Mouse (Mus musculus): ENCODE data around the gene Dgke. TPM values are rescaled to one million over a fixed set of nuclear protein-coding genes. Genes with fewer than 3 reads are reported as not detected.

Gene Dgke
- total and polyA plus RNA-seq, 3 experiments: 4.8 to 17.0 (median 13.4) TPM

DNA sequence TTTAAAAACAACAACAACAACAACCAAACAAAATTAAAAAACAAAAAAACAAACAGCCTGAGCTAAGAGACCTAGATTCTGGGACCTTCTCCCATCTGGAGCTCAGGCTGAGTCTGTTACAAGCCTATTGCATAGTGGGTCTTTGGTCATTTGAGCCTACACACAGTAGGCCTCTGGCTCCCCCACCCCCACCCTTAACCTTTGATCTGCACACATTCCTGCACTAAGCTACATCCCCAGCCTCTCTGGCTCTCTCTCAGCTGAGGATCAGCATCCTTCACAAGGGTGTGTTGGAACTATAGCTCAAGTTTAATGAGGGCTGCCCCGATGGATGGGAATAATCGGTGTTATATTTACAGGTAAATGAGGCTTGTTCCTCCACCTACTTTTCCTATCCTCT lies 71.0 kb downstream of the Dgke start:
- no peak overlapping the region for H3K9ac ChIP-seq (ENCODE audit: insufficient read depth, low read depth)
- H3K4me3 ChIP-seq (replicated peaks in 1 of 3; ENCODE audit: low read depth in 2 of 3, low read length in 2 of 3, poor library complexity in 1 of 3): no peak overlapping the region
- in situ Hi-C loops (cut with MboI; ENCODE audit: low pct_ligation_motif_present, low pct_unique_long_range_greater_than_20kb, low sequenced_read_pairs): loop anchor here (10.0 kb wide), 1 partner anchor 309 kb away; the partner anchor contains the start of gene Nog

DNA sequence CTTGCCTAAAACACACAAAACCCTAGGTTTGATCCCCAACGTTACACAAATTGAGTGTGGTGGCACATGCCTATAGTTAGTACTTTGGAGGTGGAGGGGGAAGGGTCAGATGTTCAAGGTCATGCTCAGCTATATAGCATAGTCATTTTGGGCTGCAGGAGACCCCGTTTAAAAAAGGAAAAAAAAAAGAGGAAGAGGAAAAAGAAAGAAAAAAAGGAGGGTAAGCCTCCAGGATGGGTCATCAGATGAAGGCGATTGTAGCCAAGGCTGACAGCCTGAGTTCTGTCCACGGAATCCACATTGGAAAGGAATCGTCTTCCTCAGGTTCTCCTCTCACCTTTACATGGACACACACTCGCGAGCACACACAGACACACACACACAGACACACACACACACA lies 72.2 kb downstream of the Dgke start:
- Histone ChIP-seq H3K27ac (ENCODE audit: insufficient read depth, low read depth) (no peak overlapping the region), H3K36me3 (replicated peaks in 1 of 2; ENCODE audit: control insufficient read depth in 1 of 2, insufficient read depth in 1 of 2, low read length in 1 of 2) (peaks cover 6 to 18% of the 10 kb centered on the region in 2 experiments), H3K27me3 (replicated peaks) (no peaks in the 10 kb centered on the region), H3K79me2 (replicated peaks; ENCODE audit: control insufficient read depth, extremely low read depth, insufficient read depth, poor library complexity, severe bottlenecking) (no peaks in the 10 kb centered on the region), H3K4me3 (replicated peaks in 1 of 3; ENCODE audit: low read depth in 2 of 3, low read length in 2 of 3, poor library complexity in 1 of 3) (no peak overlapping the region), H3K4me1 (ENCODE audit: control insufficient read depth in 1 of 2, insufficient read depth in 2 of 2) (peaks cover 5 to 36% of the 10 kb centered on the region in 2 experiments; a peak in 2 of 4 replicates), H3K9me3 (replicated peaks; ENCODE audit: low read length) (no peaks in the 10 kb centered on the region), H3K4me2 (ENCODE audit: insufficient read depth, low read depth, poor library complexity, severe bottlenecking) (no peak overlapping the region), H3K9ac (ENCODE audit: insufficient read depth, low read depth) (no peak overlapping the region)
- dilution Hi-C loops (cut with MboI; ENCODE audit: extremely low pct_ligation_motif_present, extremely low pct_unique_long_range_greater_than_20kb, low sequenced_read_pairs) (no loop called here), in situ Hi-C loops (cut with MboI; ENCODE audit: low pct_ligation_motif_present, low pct_unique_long_range_greater_than_20kb, low sequenced_read_pairs) (loop anchor here (10.0 kb wide), 1 partner anchor 310 kb away; the partner anchor contains the start of gene Nog)
- no peak for DNase-seq (ENCODE audit: extremely low read depth)
- TF ChIP-seq PAX5 (IDR thresholded peaks at IDR 0.05; ENCODE audit: low read length): no peak
- no peak for TF ChIP-seq ZMIZ1 (IDR thresholded peaks at IDR 0.05; ENCODE audit: low read depth, low read length)
- peak; percentile 59 for TF ChIP-seq ZNF384 (IDR thresholded peaks at IDR 0.05; ENCODE audit: low read depth, low read length)

More for the DNA sequence above, 71.0 kb downstream of the Dgke start:
- Histone ChIP-seq H3K4me2 (ENCODE audit: insufficient read depth, low read depth, poor library complexity, severe bottlenecking) (no peak overlapping the region), H3K27me3 (replicated peaks) (no peaks in the 10 kb centered on the region), H3K36me3 (replicated peaks in 1 of 2; ENCODE audit: control insufficient read depth in 1 of 2, insufficient read depth in 1 of 2, low read length in 1 of 2) (peaks cover 6 to 13% of the 10 kb centered on the region in 2 experiments), H3K9me3 (replicated peaks; ENCODE audit: low read length) (no peaks in the 10 kb centered on the region), H3K79me2 (replicated peaks; ENCODE audit: control insufficient read depth, extremely low read depth, insufficient read depth, poor library complexity, severe bottlenecking) (peaks cover 11% of the 10 kb centered on the region), H3K4me1 (ENCODE audit: control insufficient read depth in 1 of 2, insufficient read depth in 2 of 2) (peaks cover 5 to 40% of the 10 kb centered on the region in 2 experiments; a peak in 2 of 4 replicates), H3K27ac (ENCODE audit: insufficient read depth, low read depth) (no peak overlapping the region)
- dilution Hi-C loops (cut with MboI; ENCODE audit: extremely low pct_ligation_motif_present, extremely low pct_unique_long_range_greater_than_20kb, low sequenced_read_pairs): no loop called here
- TF ChIP-seq ZKSCAN1 (IDR thresholded peaks at IDR 0.05; ENCODE audit: borderline replicate concordance, low read depth, low read length) (peak; percentile 71), USF2 (conservative IDR thresholded peaks at IDR 0.05; ENCODE audit: low read depth, low read length) (no peak), KAT2A (IDR thresholded peaks at IDR 0.05; ENCODE audit: insufficient replicate concordance, low read length) (no peak), SIN3A (IDR thresholded peaks at IDR 0.05; ENCODE audit: low read length) (no peak), SMC3 (IDR thresholded peaks at IDR 0.05; ENCODE audit: low read depth, low read length) (no peak), EP300 (IDR thresholded peaks at IDR 0.05; ENCODE audit: low read length) (no peak), POLR2A (IDR thresholded peaks at IDR 0.05; ENCODE audit: low read depth, low read length) (no peak), POLR2AphosphoS2 (IDR thresholded peaks at IDR 0.05; ENCODE audit: low read depth, low read length) (no peak)
- no peak for DNase-seq (ENCODE audit: extremely low read depth)

DNA sequence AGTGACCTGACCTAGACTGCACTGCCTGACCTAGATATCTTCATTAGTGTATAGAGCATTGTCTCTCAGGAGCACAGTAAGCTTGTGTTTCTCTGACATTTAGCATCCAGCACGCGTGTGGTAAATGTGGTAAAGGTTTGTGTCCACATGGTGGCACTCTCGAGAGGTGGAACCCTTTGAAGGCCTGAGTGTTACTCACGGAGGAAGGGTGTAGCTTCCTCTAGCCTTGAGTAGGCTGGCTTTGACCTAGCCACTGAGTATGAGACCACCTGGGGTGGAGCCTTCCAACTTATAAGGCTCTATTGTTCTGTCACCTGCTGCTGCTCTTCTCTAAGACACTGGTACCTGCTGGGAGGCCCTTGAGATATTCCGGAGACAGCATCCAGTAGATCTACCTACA lies 73.0 kb downstream of the Dgke start:
- Histone ChIP-seq H3K27me3 (replicated peaks) (no peaks in the 10 kb centered on the region), H3K27ac (ENCODE audit: insufficient read depth, low read depth) (no peak overlapping the region), H3K4me2 (ENCODE audit: insufficient read depth, low read depth, poor library complexity, severe bottlenecking) (no peak overlapping the region), H3K79me2 (replicated peaks; ENCODE audit: control insufficient read depth, extremely low read depth, insufficient read depth, poor library complexity, severe bottlenecking) (no peaks in the 10 kb centered on the region), H3K4me1 (ENCODE audit: control insufficient read depth in 1 of 2, insufficient read depth in 2 of 2) (peaks cover 5 to 32% of the 10 kb centered on the region in 2 experiments; a peak in 2 of 4 replicates), H3K9ac (ENCODE audit: insufficient read depth, low read depth) (no peak overlapping the region), H3K4me3 (replicated peaks in 1 of 3; ENCODE audit: low read depth in 2 of 3, low read length in 2 of 3, poor library complexity in 1 of 3) (no peak overlapping the region), H3K9me3 (replicated peaks; ENCODE audit: low read length) (no peaks in the 10 kb centered on the region), H3K36me3 (replicated peaks in 1 of 2; ENCODE audit: control insufficient read depth in 1 of 2, insufficient read depth in 1 of 2, low read length in 1 of 2) (peaks cover 6 to 25% of the 10 kb centered on the region in 2 experiments)
- peak; percentile 90 for DNase-seq (ENCODE audit: extremely low read depth)
- in situ Hi-C loops (cut with MboI; ENCODE audit: low pct_ligation_motif_present, low pct_unique_long_range_greater_than_20kb, low sequenced_read_pairs) (loop anchor here (10.0 kb wide), 1 partner anchor 311 kb away; the partner anchor contains the start of gene Nog), dilution Hi-C loops (cut with MboI; ENCODE audit: extremely low pct_ligation_motif_present, extremely low pct_unique_long_range_greater_than_20kb, low sequenced_read_pairs) (no loop called here)
- peak; percentile 60; the same call in 1 of the 2 replicates for TF ChIP-seq ZC3H11A (IDR thresholded peaks at IDR 0.05; ENCODE audit: low read depth, low read length)
- TF ChIP-seq GABPA (IDR thresholded peaks at IDR 0.05; ENCODE audit: insufficient replicate concordance, low read depth, low read length): no peak
- no peak for TF ChIP-seq USF2 (conservative IDR thresholded peaks at IDR 0.05; ENCODE audit: low read depth, low read length)
- no peak for TF ChIP-seq USF1 (IDR thresholded peaks at IDR 0.05; ENCODE audit: low read depth, low read length)
- TF ChIP-seq MYC (IDR thresholded peaks at IDR 0.05; ENCODE audit: low read depth, low read length): peak; percentile 94
- TF ChIP-seq NRF1 (IDR thresholded peaks at IDR 0.05; ENCODE audit: low read depth, low read length): no peak
- TF ChIP-seq MEF2A (IDR thresholded peaks at IDR 0.05; ENCODE audit: borderline replicate concordance, low read depth, low read length): 0 out of 2 replicates have a peak, but pooled peaks have one; percentile 55
- peak; percentile 43; the same call in 1 of the 2 replicates for TF ChIP-seq IRF4 (IDR thresholded peaks at IDR 0.05; ENCODE audit: low read depth, low read length)
- peak; percentile 80 for TF ChIP-seq BHLHE40 (IDR thresholded peaks at IDR 0.05; ENCODE audit: low read depth, low read length)
- TF ChIP-seq MAX (IDR thresholded peaks at IDR 0.05; ENCODE audit: low read length): peak; percentile 91
- TF ChIP-seq ETS1 (conservative IDR thresholded peaks at IDR 0.05; ENCODE audit: low read depth, low read length): no peak
- peak; percentile 51 to 98 for TF ChIP-seq CTCF (conservative IDR thresholded peaks at IDR 0.05 in 1 of 2, IDR thresholded peaks at IDR 0.05 in 1 of 2; ENCODE audit: low read depth in 2 of 2, low read length in 2 of 2)
- TF ChIP-seq JUN (IDR thresholded peaks at IDR 0.05; ENCODE audit: insufficient read depth, low read depth, low read length): no peak
- TF ChIP-seq MAFK (IDR thresholded peaks at IDR 0.05; ENCODE audit: insufficient replicate concordance, low read length): no peak
- no peak for TF ChIP-seq MXI1 (IDR thresholded peaks at IDR 0.05; ENCODE audit: low read depth, low read length)
- TF ChIP-seq ZKSCAN1 (IDR thresholded peaks at IDR 0.05; ENCODE audit: borderline replicate concordance, low read depth, low read length): no peak
- TF ChIP-seq CHD2 (IDR thresholded peaks at IDR 0.05; ENCODE audit: low read length): no peak
